Mouse (Mus musculus) adrenal gland, adult 2 months (tissue): ENCODE measurements around the gene Serinc2. TPM values are rescaled to one million over a fixed set of nuclear protein-coding genes. Genes with fewer than 3 reads are reported as not detected.

Source experiments
- polyA plus RNA-seq: library from polyadenylated mRNA; depleted of rRNA; stranded (reverse); fragments of >200 nt; gene quantifications from 2 replicates; pipeline ENCODE4 v1.2.3, GENCODE M21; 2012; rRNA removed
- total RNA-seq, 2 experiments: library from RNA; stranded (reverse); gene quantifications; 2 replicates each; pipeline ENCODE4 v1.2.3; 2021

The Serinc2 gene
- total and polyA plus RNA-seq, 3 experiments: 0.93 to 6.2 (median 1.0) TPM

Other genes with a start within 250 kb of the Serinc2 start
- 10 to 100 TPM in 1 of 2 experiments, 1 to 10 TPM in 1; 9.2 to 15.8 TPM for gene Col16a1, start 231.4 kb downstream of the Serinc2 start, total RNA-seq
- 15.7 and 23.4 TPM in 2 replicates for gene Col16a1, start 231.4 kb downstream of the Serinc2 start, polyA plus RNA-seq
- 10 to 100 TPM; 80.3 to 82.6 TPM for gene Pef1, start 176.6 kb downstream of the Serinc2 start, total RNA-seq
- gene Pef1, start 176.6 kb downstream of the Serinc2 start, polyA plus RNA-seq: 180 and 181 TPM in 2 replicates
- under 1 TPM; 0.69 to 0.86 TPM for gene Hcrtr1, start 139.8 kb downstream of the Serinc2 start, total RNA-seq
- 7.6 and 10.5 TPM in 2 replicates for gene Hcrtr1, start 139.8 kb downstream of the Serinc2 start, polyA plus RNA-seq
- gene Tinagl1, start 104.1 kb downstream of the Serinc2 start, total RNA-seq: 100 to 1,000 TPM; 115 to 136 TPM
- gene Tinagl1, start 104.1 kb downstream of the Serinc2 start, polyA plus RNA-seq: 311 and 341 TPM in 2 replicates
- not detected for gene Gm853, start 56.8 kb downstream of the Serinc2 start, total RNA-seq
- gene Gm853, start 56.8 kb downstream of the Serinc2 start, polyA plus RNA-seq: not detected in 2 replicates
- 100 to 1,000 TPM in 1 of 2 experiments, 10 to 100 TPM in 1; 51.1 to 150 TPM for gene Fabp3, start 29.4 kb upstream of the Serinc2 start, total RNA-seq
- gene Fabp3, start 29.4 kb upstream of the Serinc2 start, polyA plus RNA-seq: 19.0 and 24.8 TPM in 2 replicates
- not detected for gene Gm10570, start 29.5 kb upstream of the Serinc2 start, total RNA-seq
- 0.34 and 0.64 TPM in 2 replicates for gene Gm10570, start 29.5 kb upstream of the Serinc2 start, polyA plus RNA-seq
- 10 to 100 TPM; 48.9 to 54.2 TPM for gene Zcchc17, start 80.7 kb upstream of the Serinc2 start, total RNA-seq
- gene Zcchc17, start 80.7 kb upstream of the Serinc2 start, polyA plus RNA-seq: 57.2 and 71.3 TPM in 2 replicates
- 10 to 100 TPM; 31.4 to 33.6 TPM for gene Snrnp40, start 80.9 kb upstream of the Serinc2 start, total RNA-seq
- 18.9 and 19.6 TPM in 2 replicates for gene Snrnp40, start 80.9 kb upstream of the Serinc2 start, polyA plus RNA-seq